17 mouse cellular contexts compared by ENCODE assay signal in the genomic region with DNA sequence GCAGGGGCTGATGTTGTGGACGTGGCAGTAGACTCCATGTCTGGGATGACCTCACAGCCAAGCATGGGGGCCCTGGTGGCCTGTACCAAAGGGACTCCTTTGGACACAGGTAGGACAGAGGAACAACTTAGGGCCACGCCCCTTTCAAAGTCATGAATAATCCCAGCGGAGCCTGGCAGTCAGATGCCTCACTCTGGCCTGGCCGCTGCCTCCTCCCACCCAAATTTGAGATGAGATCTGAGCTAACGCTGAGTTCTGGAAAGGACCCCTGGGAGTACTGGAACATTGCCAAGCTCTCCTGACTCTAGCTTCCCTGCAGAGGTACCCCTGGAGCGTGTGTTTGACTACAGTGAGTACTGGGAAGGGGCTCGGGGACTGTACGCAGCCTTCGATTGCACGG. TPM values are rescaled to one million over a fixed set of nuclear protein-coding genes. Genes with fewer than 3 reads are reported as not detected.
DNase-seq lines count a peak whose midpoint lies in the region; TF ChIP-seq lines count a peak whose summit lies in the region.
"Had no signal": no experiment of that assay in that cellular context is flagged by ENCODE, and none has a peak within 500 bp of the region (broad histone marks: within the 10 kb centered on the region; RNA-seq: fewer than 3 reads in every experiment).

No protein-coding gene starts in this region.

- no peak for TF ChIP-seq CTCF in liver, adult 2 months (IDR thresholded peaks at IDR 0.05; ENCODE audit: low read depth, low read length)

- TF ChIP-seq POLR2A in liver, adult 2 months (IDR thresholded peaks at IDR 0.05; ENCODE audit: extremely low read depth, insufficient read depth, low read length) = 0 out of 2 replicates have a peak, but pooled peaks have one; percentile 17

- no peaks in the 10 kb centered on the region for H3K79me2 ChIP-seq in liver, adult 2 months (ENCODE audit: control insufficient read depth, insufficient read depth, low read length)

- no peak overlapping the region for H3K9ac ChIP-seq in liver, adult 2 months (ENCODE audit: low read depth, low read length)
- H3K9ac ChIP-seq: heart, embryonic 13.5 days; hindbrain, embryonic 12.5 days; hindbrain, embryonic 15.5 days had no signal

- no peak overlapping the region for H3K27ac ChIP-seq in liver, adult 2 months (replicated peaks; ENCODE audit: insufficient read depth, low read depth, low read length)
- H3K27ac ChIP-seq: forebrain, embryonic 10.5 days; heart, adult 2 months; heart, embryonic 10.5 days; heart, embryonic 13.5 days; hindbrain, embryonic 12.5 days; hindbrain, embryonic 15.5 days had no signal

- H3K27me3 ChIP-seq in liver, adult 2 months (ENCODE audit: control insufficient read depth, insufficient read depth, low read length) = no peaks in the 10 kb centered on the region
- H3K27me3 ChIP-seq: hindbrain, embryonic 12.5 days; hindbrain, embryonic 15.5 days had no signal

- intact Hi-C loops in heart, postnatal 14 days (cut with DNase I) = loop anchor here (5.0 kb wide), 2 partner anchors 107 to 122 kb away; partner anchors contain the start of genes 2010003K11Rik and Pcx

- WGBS in liver, adult 2 months = 91% methylated on average over 10 of the region's 10 CpGs

- peaks cover 1% of the 10 kb centered on the region; the same call in 1 of the 2 replicates for H3K4me1 ChIP-seq in liver, adult 2 months (ENCODE audit: control insufficient read depth, insufficient read depth, low read length)

- H3K4me3 ChIP-seq in liver, adult 2 months (ENCODE audit: insufficient read depth, low read depth, low read length) = no peak overlapping the region
- H3K4me3 ChIP-seq: forebrain, embryonic 10.5 days; heart, adult 2 months; heart, embryonic 10.5 days; heart, embryonic 13.5 days; hindbrain, embryonic 12.5 days; hindbrain, embryonic 15.5 days had no signal

- peaks cover 13% of the 10 kb centered on the region; the same call in 1 of the 2 replicates for H3K36me3 ChIP-seq in liver, adult 2 months (ENCODE audit: control insufficient read depth, insufficient read depth, low read length)

- DNase-seq in cerebellum, adult 11-12 months = peak; percentile 53
- DNase-seq in cerebellum, adult 18-20 months = no peak
- DNase-seq in cerebellum, postnatal 14 days = peak; percentile 10 to 25
- no peak for DNase-seq in cerebellum, postnatal 25 days
- peak; percentile 90 for DNase-seq in heart, adult 11 months
- DNase-seq in heart, postnatal 14 days = no peak
- DNase-seq in liver, adult 2 months (ENCODE audit: extremely low read depth, low read depth, low spot score) = no peak
- DNase-seq in liver = no peak
- DNase-seq: adrenal gland, adult 8-10 months; adrenal gland, postnatal 25 days; gastrocnemius, postnatal 25 days; heart, adult 2 months had no signal

RNA-seq across cellular contexts. Expression of gene Lrfn4, which starts 4.0 kb away (rescaled TPM):
- 10 to 100 TPM; 10.0 to 11.5 TPM for total RNA-seq in heart, postnatal 14 days (2021)
- total RNA-seq in liver, adult 2 months (2014; rRNA removed) = 0.13 and 0.18 TPM in 2 replicates
- polyA plus RNA-seq in liver, adult 2 months (2012; rRNA removed) = 0.27 and 0.35 TPM in 2 replicates

RNA-seq across cellular contexts. Expression of gene Rce1, which starts 6.0 kb away (rescaled TPM):
- total RNA-seq in heart, postnatal 14 days (2021) = 10 to 100 TPM; 10.6 to 12.4 TPM
- total RNA-seq in liver, adult 2 months (2014; rRNA removed) = 14.8 and 15.7 TPM in 2 replicates
- polyA plus RNA-seq in liver, adult 2 months (2012; rRNA removed) = 31.0 and 44.9 TPM in 2 replicates

Comparison
In these comparisons a context has a peak if more than half of its experiments do, and no peak if none do; other contexts are left out.
1. DNase-seq: peak in cerebellum, adult 11-12 months (single experiment), cerebellum, postnatal 14 days (2 of 2) and heart, adult 11 months (single experiment); none in cerebellum, adult 18-20 months (0 of 2), cerebellum, postnatal 25 days (0 of 2), heart, postnatal 14 days (0 of 2), liver, adult 2 months (single experiment) and liver (single experiment).